Mouse (Mus musculus): ENCODE measurements around the gene Pogk.

GRCm38 (mm10) chr1:166349751-166350150, 59.9 kb downstream of the Pogk start:
- TF ChIP-seq CTCF (IDR thresholded peaks at IDR 0.05; ENCODE audit: low read depth, low read length) (no peak), GATA1 (IDR thresholded peaks at IDR 0.05; ENCODE audit: borderline replicate concordance, low read length) (no peak), POLR2AphosphoS5 (IDR thresholded peaks at IDR 0.05; ENCODE audit: insufficient replicate concordance, low read depth, low read length) (no peak), TAL1 (conservative IDR thresholded peaks at IDR 0.05; ENCODE audit: low read depth, low read length) (no peak)

Data from G1E (cell line).